Mouse (Mus musculus) liver, embryonic 13.5 days (tissue): ENCODE measurements around the gene Shisa8. TPM values are rescaled to one million over a fixed set of nuclear protein-coding genes. Genes with fewer than 3 reads are reported as not detected.
A peak's percentile ranks its signal among the peaks of the same experiment; 100 is the strongest.

Experiments
- ATAC-seq: fragments of 200-750 bp; cut with Nextera tagmentation; 2 replicates; pipeline ENCODE4 v1.8.0; 2017; ENCODE audit warnings: low read depth, mild to moderate bottlenecking, moderate number of reproducible peaks, moderate library complexity
- DNase-seq: peaks from one replicate; pipeline ENCODE4 v3.0.0; 2022
- H3K27ac ChIP-seq: fragments of 300-500 bp; sonication (generic); 2 replicates; pipeline ENCODE4 v1.5.1; 2015; ENCODE audit warnings: moderate library complexity, mild to moderate bottlenecking, inconsistent platforms
- H3K27me3 ChIP-seq: fragments of 300-500 bp; sonication (generic); 2 replicates; pipeline ENCODE4 v1.6.1; 2015; ENCODE audit warnings: mild to moderate bottlenecking, inconsistent platforms
- H3K36me3 ChIP-seq: fragments of 300-500 bp; sonication (generic); 2 replicates; pipeline ENCODE4 v1.6.1; 2015; ENCODE audit warnings: mild to moderate bottlenecking, inconsistent platforms
- H3K4me1 ChIP-seq: fragments of 300-500 bp; sonication (generic); replicated peaks from 2 replicates; pipeline ENCODE4 v1.6.1; 2015; ENCODE audit warnings: inconsistent platforms
- H3K4me2 ChIP-seq: fragments of 300-500 bp; sonication (generic); 2 replicates; pipeline ENCODE4 v1.6.1; 2015; ENCODE audit warnings: inconsistent platforms, mild to moderate bottlenecking, moderate library complexity
- H3K4me3 ChIP-seq: fragments of 300-500 bp; sonication (generic); replicated peaks from 2 replicates; pipeline ENCODE4 v1.5.1; 2015; ENCODE audit warnings: mild to moderate bottlenecking, inconsistent platforms
- H3K9ac ChIP-seq: fragments of 300-500 bp; sonication (generic); 2 replicates; pipeline ENCODE4 v1.6.1; 2015; ENCODE audit warnings: mild to moderate bottlenecking, inconsistent platforms
- H3K9me3 ChIP-seq: fragments of 300-500 bp; sonication (generic); replicated peaks from 2 replicates; pipeline ENCODE4 v1.6.1; 2016; ENCODE audit warnings: inconsistent platforms
- WGBS: fragments of 180-500 bp; shearing (Covaris S2); methylation state at CpG from one replicate; pipeline ENCODE4 v1.1.7; 2015; ENCODE audit not compliant: insufficient replicate concordance; 5-methylcytosine and 5-hydroxymethylcytosine counted together
- polyA plus RNA-seq: library from polyadenylated mRNA; unstranded; fragments of >200 nt; fragmentation: Nextera tagmentation; extraction: Ambion mirVana; gene quantifications from 2 replicates; pipeline ENCODE4 v1.2.1, GENCODE M21; 2015

Shisa8 gene
- polyA plus RNA-seq, 1 experiment from 2014 or later, result 0.10 TPM

GRCm38 (mm10) chr15:82223251-82223650, 10.6 kb upstream of the Shisa8 start:
- no peaks in the 10 kb centered on the region for H3K36me3 ChIP-seq
- WGBS, result 24% methylated on average over 7 of the region's 7 CpGs
- no peak overlapping the region for H3K27ac ChIP-seq
- H3K4me2 ChIP-seq, result peak overlapping the region; percentile 77
- H3K9me3 ChIP-seq, result no peaks in the 10 kb centered on the region
- H3K9ac ChIP-seq, result 0 out of 2 replicates have a peak overlapping the region, but pooled peaks have one; percentile 65
- DNase-seq (no peak), ATAC-seq (no peak)
- H3K4me1 ChIP-seq, result peaks cover 44% of the 10 kb centered on the region
- peak overlapping the region; percentile 54; the same call in 1 of the 2 replicates for H3K4me3 ChIP-seq
- H3K27me3 ChIP-seq, result peaks cover 75% of the 10 kb centered on the region

GRCm38 (mm10) chr15:82221104-82221860, 8.7 kb upstream of the Shisa8 start:
- Histone ChIP-seq H3K27me3 (peaks cover 91% of the 10 kb centered on the region), H3K36me3 (no peaks in the 10 kb centered on the region), H3K9ac (no peak overlapping the region), H3K4me2 (no peak overlapping the region), H3K27ac (no peak overlapping the region), H3K4me1 (peaks cover 36% of the 10 kb centered on the region), H3K4me3 (no peak overlapping the region), H3K9me3 (no peaks in the 10 kb centered on the region)
- no peak for ATAC-seq
- no peak for DNase-seq
- 66% methylated on average over 14 of the region's 14 CpGs for WGBS

GRCm38 (mm10) chr15:82220003-82220675, 7.5 kb upstream of the Shisa8 start:
- 65% methylated on average over 11 of the region's 12 CpGs for WGBS
- no peak overlapping the region for H3K4me3 ChIP-seq
- no peak for ATAC-seq
- H3K27ac ChIP-seq, result no peak overlapping the region
- H3K4me1 ChIP-seq, result peaks cover 25% of the 10 kb centered on the region
- no peak overlapping the region for H3K4me2 ChIP-seq
- H3K9ac ChIP-seq, result no peak overlapping the region
- H3K36me3 ChIP-seq, result no peaks in the 10 kb centered on the region
- no peak for DNase-seq
- H3K9me3 ChIP-seq, result no peaks in the 10 kb centered on the region
- peaks cover 91% of the 10 kb centered on the region for H3K27me3 ChIP-seq

- no peak overlapping the region for H3K9ac ChIP-seq
- DNase-seq (no peak), ATAC-seq (no peak)
- no peak overlapping the region for H3K27ac ChIP-seq
- 39% methylated on average over 26 of the region's 26 CpGs for WGBS
- H3K4me3 ChIP-seq, result no peak overlapping the region
- H3K27me3 ChIP-seq, result peaks cover 91% of the 10 kb centered on the region
- no peaks in the 10 kb centered on the region for H3K36me3 ChIP-seq
- H3K9me3 ChIP-seq, result no peaks in the 10 kb centered on the region
- H3K4me1 ChIP-seq, result peaks cover 14% of the 10 kb centered on the region
- H3K4me2 ChIP-seq, result no peak overlapping the region
These were observed 6.4 kb upstream of the Shisa8 start for GRCm38 (mm10) chr15:82218778-82219666.

GRCm38 (mm10) chr15:82217980-82218379, 5.4 kb upstream of the Shisa8 start:
- Histone ChIP-seq H3K9me3 (no peaks in the 10 kb centered on the region), H3K4me1 (peaks cover 5% of the 10 kb centered on the region), H3K4me3 (no peak overlapping the region), H3K27ac (no peak overlapping the region), H3K36me3 (no peaks in the 10 kb centered on the region), H3K27me3 (peaks cover 91% of the 10 kb centered on the region), H3K4me2 (no peak overlapping the region), H3K9ac (no peak overlapping the region)
- 51% methylated on average over 9 of the region's 9 CpGs for WGBS
- DNase-seq (no peak), ATAC-seq (no peak)

GRCm38 (mm10) chr15:82217039-82217438, 4.4 kb upstream of the Shisa8 start:
- H3K9me3 ChIP-seq, result no peaks in the 10 kb centered on the region
- no peak overlapping the region for H3K4me3 ChIP-seq
- H3K4me2 ChIP-seq, result no peak overlapping the region
- 26% methylated on average over 7 of the region's 7 CpGs for WGBS
- H3K27ac ChIP-seq, result no peak overlapping the region
- H3K36me3 ChIP-seq, result no peaks in the 10 kb centered on the region
- H3K4me1 ChIP-seq, result peaks cover 12% of the 10 kb centered on the region
- no peak for DNase-seq
- ATAC-seq, result no peak
- no peak overlapping the region for H3K9ac ChIP-seq
- peaks cover 91% of the 10 kb centered on the region for H3K27me3 ChIP-seq

- no peak overlapping the region for H3K27ac ChIP-seq
- DNase-seq, result no peak
- no peak for ATAC-seq
- H3K9ac ChIP-seq, result no peak overlapping the region
- peaks cover 93% of the 10 kb centered on the region for H3K27me3 ChIP-seq
- no peaks in the 10 kb centered on the region for H3K36me3 ChIP-seq
- no peak overlapping the region for H3K4me2 ChIP-seq
- H3K4me3 ChIP-seq, result no peak overlapping the region
- 60% methylated on average over 20 of the region's 20 CpGs for WGBS
- H3K9me3 ChIP-seq, result no peaks in the 10 kb centered on the region
- H3K4me1 ChIP-seq, result peaks cover 19% of the 10 kb centered on the region
These were observed 3.7 kb upstream of the Shisa8 start for GRCm38 (mm10) chr15:82216142-82216827.

GRCm38 (mm10) chr15:82215332-82216046, 2.9 kb upstream of the Shisa8 start:
- peaks cover 93% of the 10 kb centered on the region for H3K27me3 ChIP-seq
- no peak overlapping the region for H3K27ac ChIP-seq
- H3K36me3 ChIP-seq, result no peaks in the 10 kb centered on the region
- H3K4me1 ChIP-seq, result peaks cover 19% of the 10 kb centered on the region
- H3K4me3 ChIP-seq, result no peak overlapping the region
- DNase-seq (no peak), ATAC-seq (no peak)
- no peaks in the 10 kb centered on the region for H3K9me3 ChIP-seq
- no peak overlapping the region for H3K4me2 ChIP-seq
- H3K9ac ChIP-seq, result no peak overlapping the region
- 39% methylated on average over 11 of the region's 11 CpGs for WGBS

GRCm38 (mm10) chr15:82213222-82213621, 607 bp upstream of the Shisa8 start:
- WGBS, result 11% methylated on average over 4 of the region's 4 CpGs
- Histone ChIP-seq H3K4me1 (peaks cover 13% of the 10 kb centered on the region), H3K27ac (no peak overlapping the region), H3K27me3 (peaks cover 97% of the 10 kb centered on the region), H3K36me3 (no peaks in the 10 kb centered on the region), H3K9me3 (no peaks in the 10 kb centered on the region), H3K9ac (no peak overlapping the region), H3K4me2 (no peak overlapping the region), H3K4me3 (no peak overlapping the region)
- DNase-seq, result no peak
- ATAC-seq, result no peak

- DNase-seq (no peak), ATAC-seq (no peak)
- no peaks in the 10 kb centered on the region for H3K36me3 ChIP-seq
- no peaks in the 10 kb centered on the region for H3K9me3 ChIP-seq
- H3K27ac ChIP-seq, result no peak overlapping the region
- peaks cover 14% of the 10 kb centered on the region for H3K4me1 ChIP-seq
- H3K4me2 ChIP-seq, result peak overlapping the region; percentile 59
- under 1% methylated on average over 112 of the region's 112 CpGs for WGBS
- no peak overlapping the region for H3K9ac ChIP-seq
- H3K4me3 ChIP-seq, result peak overlapping the region; percentile 44
- peaks cover 100% of the 10 kb centered on the region for H3K27me3 ChIP-seq
These were observed 484 bp downstream of the Shisa8 start for GRCm38 (mm10) chr15:82211911-82212751.
